Mouse (Mus musculus): Measurements from ENCODE around the gene Olfr701.
A peak's percentile ranks its signal among the peaks of the same experiment; 100 is the strongest.

Olfr701 gene

GRCm38 (mm10) chr7:106813829-106814228 lies at the start of gene Olfr701:
Olfr701 (plus strand) TSS chr7:106814129.
- no peak for DNase-seq (ENCODE audit: low read depth)

GRCm38 (mm10) chr7:106788330-106788729 lies 25.6 kb upstream of the Olfr701 start:
- no peak for DNase-seq (ENCODE audit: low read depth)

GRCm38 (mm10) chr7:106793098-106793497 lies 20.8 kb upstream of the Olfr701 start, which contains the start of gene Olfr699:
Olfr699 (minus strand) TSS chr7:106793198.
- DNase-seq (ENCODE audit: low read depth): no peak

- DNase-seq (ENCODE audit: low read depth): no peak
These were observed 5.2 kb upstream of the Olfr701 start, which contains the start of gene Olfr700 for GRCm38 (mm10) chr7:106808734-106809133. Olfr700 (minus strand) TSS chr7:106808834.

- DNase-seq (ENCODE audit: low read depth): peak; percentile 9
These were observed 1.8 kb downstream of the Olfr701 start for GRCm38 (mm10) chr7:106815775-106816174.

GRCm38 (mm10) chr7:106818414-106818813 lies 4.5 kb downstream of the Olfr701 start:
- DNase-seq (ENCODE audit: low read depth): no peak

- DNase-seq (ENCODE audit: low read depth): no peak
These were observed 19.9 kb downstream of the Olfr701 start, which contains the start of gene Olfr702 for GRCm38 (mm10) chr7:106833793-106834192. Olfr702 (minus strand) TSS chr7:106833893.

- DNase-seq (ENCODE audit: low read depth): no peak
These were observed 29.1 kb downstream of the Olfr701 start, which contains the start of gene Olfr703 for GRCm38 (mm10) chr7:106843060-106843459. Olfr703 (plus strand) TSS chr7:106843360.

- DNase-seq (ENCODE audit: low read depth): no peak
These were observed 49.0 kb downstream of the Olfr701 start, which contains the start of gene Olfr704 for GRCm38 (mm10) chr7:106862885-106863284. Olfr704 (plus strand) TSS chr7:106863185.
